Mouse (Mus musculus) limb, embryonic 11.5 days (tissue): Measurements from ENCODE around the gene Bcas3. TPM values are rescaled to one million over a fixed set of nuclear protein-coding genes. Genes with fewer than 3 reads are reported as not detected.
"Not testable (repeated sequence)": the region's sequence is repeated elsewhere in the genome, so short reads cannot be mapped to it uniquely, and the experiment has no call there.

Source experiments
- ATAC-seq: fragments of 200-750 bp; cut with Nextera tagmentation; 2 replicates; pipeline ENCODE4 v1.8.0; 2017; ENCODE audit warnings: low read depth; ENCODE audit not compliant: insufficient number of reproducible peaks, low FRiP score, low TSS enrichment
- DNase-seq: peaks from one replicate; pipeline ENCODE4 v3.0.0-alpha.2; 2015; ENCODE audit warnings: low spot score
- H3K27ac ChIP-seq: fragments of 300-500 bp; sonication (generic); replicated peaks from 2 replicates; pipeline ENCODE4 v1.5.1; 2014; ENCODE audit warnings: low read depth, mild to moderate bottlenecking, low read length
- H3K27me3 ChIP-seq: fragments of 300-500 bp; sonication (generic); 2 replicates; pipeline ENCODE4 v1.6.1; 2014; ENCODE audit warnings: mild to moderate bottlenecking, low read length, mixed read lengths; ENCODE audit not compliant: control insufficient read depth, insufficient read depth
- H3K36me3 ChIP-seq: fragments of 300-500 bp; sonication (generic); 2 replicates; pipeline ENCODE4 v1.6.1; 2014; ENCODE audit warnings: mild to moderate bottlenecking, low read length, moderate library complexity, mixed read lengths; ENCODE audit not compliant: control insufficient read depth, insufficient read depth
- H3K4me1 ChIP-seq: fragments of 300-500 bp; sonication (generic); 2 replicates; pipeline ENCODE4 v1.6.1; 2014; ENCODE audit warnings: low read length, mixed read lengths; ENCODE audit not compliant: control insufficient read depth, insufficient read depth
- H3K4me2 ChIP-seq: fragments of 300-500 bp; sonication (generic); 2 replicates; pipeline ENCODE4 v1.6.1; 2014; ENCODE audit warnings: low read depth, mild to moderate bottlenecking, moderate library complexity; ENCODE audit not compliant: severe bottlenecking
- H3K4me3 ChIP-seq: fragments of 300-500 bp; sonication (generic); 2 replicates; pipeline ENCODE4 v1.5.1; 2014; ENCODE audit warnings: low read depth, low read length
- H3K9ac ChIP-seq: fragments of 300-500 bp; sonication (generic); 2 replicates; pipeline ENCODE4 v1.6.1; 2014; ENCODE audit warnings: mild to moderate bottlenecking, low read length
- H3K9me3 ChIP-seq: fragments of 300-500 bp; sonication (generic); 2 replicates; pipeline ENCODE4 v1.6.1; 2016; ENCODE audit warnings: low read length; ENCODE audit not compliant: control insufficient read depth
- WGBS: fragments of 180-500 bp; shearing (Covaris S2); extraction: QIAGEN DNeasy Blood & Tissue Kit; methylation state at CpG from one replicate; pipeline ENCODE4 v1.1.7; 2014; 5-methylcytosine and 5-hydroxymethylcytosine counted together
- polyA plus RNA-seq: library from polyadenylated mRNA; unstranded; fragments of >200 nt; fragmentation: Nextera tagmentation; extraction: Ambion mirVana; gene quantifications from 2 replicates; pipeline ENCODE4 v1.2.1, GENCODE M21; 2014

Gene Bcas3
- polyA plus RNA-seq, 1 experiment from 2014 or later: 34.0 TPM

DNA sequence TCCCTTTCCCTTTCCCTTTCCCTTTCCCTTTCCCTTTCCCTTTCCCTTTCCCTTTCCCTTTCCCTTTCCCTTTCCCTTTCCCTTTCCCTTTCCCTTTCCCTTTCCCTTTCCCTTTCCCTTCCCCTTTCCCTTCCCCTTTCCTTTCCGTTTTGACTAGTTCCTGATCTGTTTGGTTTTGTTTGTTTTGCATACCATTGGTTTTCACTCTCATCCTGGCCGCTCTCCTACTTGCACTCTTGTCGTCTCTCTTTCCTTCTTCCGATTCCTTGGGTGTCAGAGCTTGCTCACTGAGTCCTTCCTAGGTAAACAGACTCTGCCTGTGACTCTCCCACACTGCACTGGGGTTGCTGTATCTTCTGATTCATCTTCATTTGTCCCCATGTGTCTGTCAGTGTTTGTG, 151.8 kb downstream of the Bcas3 start:
- H3K36me3 ChIP-seq, ATAC-seq: not testable (repeated sequence)

DNA sequence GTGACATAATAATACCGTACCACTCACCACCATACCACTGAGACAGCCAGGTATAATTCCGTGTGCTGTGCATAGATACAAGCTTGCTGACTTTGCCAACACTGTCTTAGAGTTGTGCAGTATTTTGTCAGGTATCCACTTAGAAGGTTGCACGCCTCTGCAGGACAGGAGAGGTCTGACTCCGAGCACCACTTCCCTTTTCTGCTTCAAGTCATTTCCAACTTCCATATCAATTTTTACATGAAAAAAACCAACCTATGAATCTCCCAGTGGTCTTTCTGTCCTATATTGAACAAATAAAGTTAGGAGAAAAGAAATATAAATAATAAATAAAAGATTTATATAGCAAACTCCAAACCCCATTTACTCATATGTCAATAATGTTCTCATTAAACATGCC, 152.8 kb downstream of the Bcas3 start:
- Histone ChIP-seq H3K4me2 (no peak overlapping the region), H3K4me1 (no peaks in the 10 kb centered on the region), H3K27ac (no peak overlapping the region), H3K36me3 (no peaks in the 10 kb centered on the region), H3K27me3 (no peaks in the 10 kb centered on the region), H3K4me3 (no peak overlapping the region), H3K9ac (no peak overlapping the region), H3K9me3 (no peaks in the 10 kb centered on the region)
- ATAC-seq (no peak), DNase-seq (no peak)
- 86% methylated on average over 4 of the region's 4 CpGs for WGBS

More for the DNA sequence above, 151.8 kb downstream of the Bcas3 start:
- not testable (repeated sequence) for H3K4me2 ChIP-seq, H3K27ac ChIP-seq, DNase-seq, H3K4me1 ChIP-seq, H3K4me3 ChIP-seq, H3K9ac ChIP-seq, H3K9me3 ChIP-seq, H3K27me3 ChIP-seq
- 37% methylated on average over 4 of the region's 4 CpGs for WGBS

DNA sequence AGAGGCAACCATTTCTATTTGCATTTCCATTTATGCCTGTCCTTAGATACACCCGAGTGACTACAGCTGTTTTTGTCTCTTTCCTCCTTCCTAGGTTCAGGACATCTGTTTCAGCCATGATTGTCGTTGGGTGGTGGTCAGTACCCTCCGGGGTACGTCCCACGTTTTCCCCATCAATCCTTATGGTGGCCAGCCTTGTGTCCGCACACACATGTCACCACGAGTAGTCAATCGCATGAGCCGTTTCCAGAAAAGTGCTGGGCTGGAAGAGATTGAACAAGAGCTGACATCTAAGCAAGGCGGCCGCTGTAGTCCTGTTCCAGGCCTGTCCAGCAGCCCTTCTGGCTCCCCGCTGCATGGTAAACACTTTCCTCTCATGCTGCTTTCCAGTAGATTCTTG, 156.4 kb downstream of the Bcas3 start:
- Histone ChIP-seq H3K27ac (no peak overlapping the region), H3K27me3 (no peaks in the 10 kb centered on the region), H3K4me3 (no peak overlapping the region), H3K4me1 (no peaks in the 10 kb centered on the region), H3K9ac (no peak overlapping the region), H3K9me3 (no peaks in the 10 kb centered on the region), H3K36me3 (no peaks in the 10 kb centered on the region), H3K4me2 (no peak overlapping the region)
- no peak for DNase-seq
- 90% methylated on average over 12 of the region's 12 CpGs for WGBS
- ATAC-seq: no peak

DNA sequence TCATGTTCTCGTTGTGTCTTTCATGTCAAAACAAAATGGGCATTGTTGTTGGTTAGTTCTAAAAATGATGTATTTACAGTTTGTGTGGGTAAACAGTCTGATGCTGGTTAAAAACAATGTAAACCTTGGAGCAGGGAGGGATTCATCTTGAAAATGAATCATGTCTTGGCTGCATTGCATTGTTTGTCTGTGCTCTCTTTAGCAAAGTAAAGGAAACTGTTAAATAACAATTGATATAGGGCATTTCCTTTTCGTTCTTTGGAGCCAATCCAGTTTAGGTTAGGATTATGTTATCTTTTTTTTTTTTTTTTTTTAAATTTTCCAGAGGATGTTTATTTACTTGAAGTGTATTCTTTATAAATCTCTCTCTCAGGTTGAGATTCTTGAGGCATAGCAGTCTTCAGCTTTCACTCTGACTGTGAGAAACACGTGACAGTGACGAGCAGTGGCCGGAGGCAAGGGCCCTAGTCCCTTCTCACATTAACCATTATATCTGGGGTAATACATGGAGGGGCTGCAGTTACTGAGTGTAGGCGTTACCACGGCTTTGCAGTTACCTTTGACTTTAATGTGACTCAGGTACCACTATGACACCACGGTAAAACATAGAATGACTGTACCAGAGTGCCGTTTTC, 158.4 kb downstream of the Bcas3 start:
- Histone ChIP-seq H3K9ac (no peak overlapping the region), H3K4me1 (no peaks in the 10 kb centered on the region), H3K4me3 (no peak overlapping the region), H3K36me3 (no peaks in the 10 kb centered on the region), H3K27ac (no peak overlapping the region), H3K27me3 (no peaks in the 10 kb centered on the region), H3K4me2 (no peak overlapping the region), H3K9me3 (no peaks in the 10 kb centered on the region)
- ATAC-seq (no peak), DNase-seq (no peak)
- 86% methylated on average over 9 of the region's 9 CpGs for WGBS

DNA sequence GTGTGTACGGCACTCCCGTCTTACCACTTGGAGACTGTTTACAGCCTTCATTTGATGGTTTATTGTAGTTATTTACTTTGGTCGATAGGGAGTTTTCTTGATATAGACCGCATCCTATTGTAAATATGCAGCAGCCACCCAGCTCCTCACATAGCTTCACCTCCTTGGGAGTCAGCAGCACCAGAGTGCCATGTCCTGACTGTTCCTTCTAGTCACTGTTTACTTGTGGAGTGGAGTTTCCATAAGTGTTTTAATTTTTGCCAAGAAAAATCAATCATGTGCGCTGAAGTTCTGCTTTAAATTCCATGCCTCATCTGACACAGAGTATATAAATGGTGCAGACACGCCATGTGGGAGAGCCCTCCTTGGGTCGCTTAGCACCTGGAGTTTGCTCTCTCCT, 163.8 kb downstream of the Bcas3 start:
- no peak overlapping the region for H3K27ac ChIP-seq
- no peaks in the 10 kb centered on the region for H3K36me3 ChIP-seq
- no peaks in the 10 kb centered on the region for H3K4me1 ChIP-seq
- no peak overlapping the region for H3K9ac ChIP-seq
- DNase-seq: no peak
- no peaks in the 10 kb centered on the region for H3K9me3 ChIP-seq
- 0 out of 2 replicates have a peak, but pooled peaks cover 2% of the 10 kb centered on the region for H3K27me3 ChIP-seq
- no peak overlapping the region for H3K4me3 ChIP-seq
- no peak for ATAC-seq
- no peak overlapping the region for H3K4me2 ChIP-seq
- 88% methylated on average over 7 of the region's 7 CpGs for WGBS

DNA sequence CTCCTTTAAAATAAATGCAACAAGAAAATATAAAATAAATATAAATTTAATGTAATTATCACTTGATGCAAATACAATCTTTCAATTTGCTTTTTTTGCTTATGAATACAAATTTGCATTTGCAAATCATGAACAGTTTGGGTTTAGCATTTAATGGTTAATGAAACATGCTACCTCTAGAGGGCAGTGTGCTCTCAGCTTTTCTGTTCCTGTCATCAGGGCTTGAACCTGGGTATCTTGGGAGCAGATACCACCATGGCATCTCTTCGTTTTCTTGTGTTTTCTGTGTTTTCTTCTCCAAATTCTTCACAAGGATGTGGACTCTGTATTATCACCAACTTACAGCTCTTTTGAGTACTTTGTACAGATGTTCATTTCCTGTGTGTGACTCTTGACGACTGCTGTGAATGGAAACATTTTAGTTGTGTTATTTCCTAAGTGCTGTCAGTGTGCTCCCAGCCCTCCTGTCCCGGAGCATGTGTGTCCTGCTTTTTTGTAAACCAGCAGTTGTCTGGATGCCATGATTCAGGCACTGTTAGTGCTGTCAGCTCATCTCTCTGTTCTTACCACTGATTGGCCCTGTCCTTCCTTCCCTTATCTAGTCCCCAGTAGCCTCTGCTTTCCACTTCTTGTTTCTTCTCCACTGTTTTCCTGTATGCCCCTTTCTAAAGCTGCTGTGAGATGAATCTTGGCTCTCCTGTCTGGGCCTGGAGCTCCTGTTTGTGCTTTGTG, 165.2 kb downstream of the Bcas3 start:
- no peaks in the 10 kb centered on the region for H3K9me3 ChIP-seq
- ATAC-seq (no peak), DNase-seq (no peak)
- WGBS: 43% methylated on average over 3 of the region's 3 CpGs
- H3K27me3 ChIP-seq: 0 out of 2 replicates have a peak, but pooled peaks cover 2% of the 10 kb centered on the region
- no peak overlapping the region for H3K27ac ChIP-seq
- H3K36me3 ChIP-seq: no peaks in the 10 kb centered on the region
- no peak overlapping the region for H3K4me2 ChIP-seq
- no peak overlapping the region for H3K9ac ChIP-seq
- H3K4me3 ChIP-seq: no peak overlapping the region
- no peaks in the 10 kb centered on the region; the same call in 1 of the 2 replicates for H3K4me1 ChIP-seq

DNA sequence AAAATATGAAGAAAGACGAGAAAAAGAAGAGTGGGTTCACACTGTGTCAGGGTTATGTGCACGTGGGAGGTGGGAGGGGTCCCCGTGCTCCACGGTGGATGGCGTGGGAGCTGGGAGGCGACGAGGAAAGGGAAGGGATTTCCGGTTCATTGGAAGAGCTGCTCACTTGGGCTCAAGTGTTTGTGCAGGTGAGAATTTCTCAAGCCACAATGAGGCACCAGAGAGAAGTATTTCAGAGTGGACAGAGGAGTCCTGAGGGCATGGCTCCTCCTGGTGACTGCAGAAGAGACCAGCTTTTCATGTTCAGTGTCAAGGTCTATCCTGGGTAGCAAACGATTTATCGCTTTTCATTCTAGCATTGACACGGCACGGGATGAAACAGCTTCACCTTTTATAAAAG, 167.3 kb downstream of the Bcas3 start:
- 78% methylated on average over 12 of the region's 12 CpGs for WGBS
- Histone ChIP-seq H3K4me2 (no peak overlapping the region), H3K4me3 (no peak overlapping the region), H3K4me1 (peaks cover 11% of the 10 kb centered on the region), H3K27ac (no peak overlapping the region), H3K9ac (no peak overlapping the region), H3K27me3 (peaks cover 6% of the 10 kb centered on the region; the same call in 1 of the 2 replicates), H3K36me3 (no peaks in the 10 kb centered on the region), H3K9me3 (no peaks in the 10 kb centered on the region)
- ATAC-seq (no peak), DNase-seq (no peak)

DNA sequence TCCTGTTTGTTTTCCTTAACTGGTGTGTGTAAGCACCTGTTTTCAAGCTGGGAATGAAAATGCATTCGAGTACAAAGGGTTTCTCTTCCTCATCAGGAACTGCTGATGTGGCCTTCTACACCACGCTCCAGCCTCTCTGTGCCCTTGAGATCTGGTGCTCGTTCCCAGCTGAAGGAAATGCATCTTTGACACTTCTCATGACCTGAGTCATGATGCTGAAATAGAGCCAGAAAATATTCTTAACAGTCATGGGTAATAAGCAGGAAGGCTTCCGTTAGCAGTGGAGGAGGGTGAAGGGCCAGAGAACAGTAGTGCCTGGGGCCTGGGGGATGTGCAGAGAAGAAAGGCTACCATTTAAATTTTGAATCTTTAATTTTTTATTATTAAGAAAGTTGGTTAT, 168.0 kb downstream of the Bcas3 start:
- ATAC-seq: no peak
- Histone ChIP-seq H3K36me3 (no peaks in the 10 kb centered on the region), H3K27ac (no peak overlapping the region), H3K4me3 (no peak overlapping the region), H3K27me3 (peaks cover 6% of the 10 kb centered on the region; the same call in 1 of the 2 replicates), H3K4me2 (no peak overlapping the region), H3K9me3 (no peaks in the 10 kb centered on the region), H3K9ac (no peak overlapping the region), H3K4me1 (peaks cover 15% of the 10 kb centered on the region)
- DNase-seq: no peak
- WGBS: 60% methylated on average over 4 of the region's 4 CpGs
